Mouse (Mus musculus) neural tube, embryonic 12.5 days (tissue): ENCODE results near the gene Letmd1. TPM values are rescaled to one million over a fixed set of nuclear protein-coding genes. Genes with fewer than 3 reads are reported as not detected.

Source experiments
- ATAC-seq: fragments of 200-750 bp; cut with Nextera tagmentation; 2 replicates; pipeline ENCODE4 v1.8.0; 2017; ENCODE audit warnings: low read depth, mild to moderate bottlenecking, moderate TSS enrichment, moderate library complexity; ENCODE audit not compliant: low FRiP score
- H3K27ac ChIP-seq: fragments of 300-500 bp; sonication (generic); 2 replicates; pipeline ENCODE4 v1.5.1; 2016
- H3K27me3 ChIP-seq: fragments of 300-500 bp; sonication (generic); replicated peaks from 2 replicates; pipeline ENCODE4 v1.6.1; 2016; ENCODE audit warnings: mild to moderate bottlenecking
- H3K36me3 ChIP-seq: fragments of 300-500 bp; sonication (generic); 2 replicates; pipeline ENCODE4 v1.6.1; 2016; ENCODE audit warnings: mild to moderate bottlenecking
- H3K4me1 ChIP-seq: fragments of 300-500 bp; sonication (generic); 2 replicates; pipeline ENCODE4 v1.6.1; 2016
- H3K4me2 ChIP-seq: fragments of 300-500 bp; sonication (generic); replicated peaks from 2 replicates; pipeline ENCODE4 v1.6.1; 2016; ENCODE audit warnings: mild to moderate bottlenecking
- H3K4me3 ChIP-seq: fragments of 300-500 bp; sonication (generic); 2 replicates; pipeline ENCODE4 v1.5.1; 2016
- H3K9ac ChIP-seq: fragments of 300-500 bp; sonication (generic); 2 replicates; pipeline ENCODE4 v1.6.1; 2016; ENCODE audit warnings: mild to moderate bottlenecking
- H3K9me3 ChIP-seq: fragments of 300-500 bp; sonication (generic); 2 replicates; pipeline ENCODE4 v1.6.1; 2016; ENCODE audit warnings: mild to moderate bottlenecking
- WGBS: fragments of 180-500 bp; shearing (Covaris S2); methylation state at CpG from one replicate; pipeline ENCODE4 v1.1.7; 2016; 5-methylcytosine and 5-hydroxymethylcytosine counted together
- polyA plus RNA-seq: library from polyadenylated mRNA; unstranded; fragments of >200 nt; fragmentation: Nextera tagmentation; extraction: Ambion mirVana; gene quantifications from 2 replicates; pipeline ENCODE4 v1.2.1, GENCODE M21; 2016

Letmd1 gene
- polyA plus RNA-seq, 1 experiment from 2014 or later, result 50.6 TPM

- H3K36me3 ChIP-seq, result no peaks in the 10 kb centered on the region
- peaks cover 6% of the 10 kb centered on the region for H3K27me3 ChIP-seq
- H3K9ac ChIP-seq, result no peak overlapping the region
- H3K4me2 ChIP-seq, result no peak overlapping the region
- no peaks in the 10 kb centered on the region for H3K4me1 ChIP-seq
- ATAC-seq, result no peak
- no peak overlapping the region for H3K27ac ChIP-seq
- H3K9me3 ChIP-seq, result no peaks in the 10 kb centered on the region
- 84% methylated on average over 11 of the region's 11 CpGs for WGBS
- H3K4me3 ChIP-seq, result no peak overlapping the region
Observed at GRCm38 (mm10) chr15:100429959-100430565, 38.8 kb upstream of the Letmd1 start.

- ATAC-seq, result no peak
- H3K9ac ChIP-seq, result no peak overlapping the region
- no peak overlapping the region for H3K27ac ChIP-seq
- H3K4me3 ChIP-seq, result no peak overlapping the region
- H3K27me3 ChIP-seq, result no peaks in the 10 kb centered on the region
- no peaks in the 10 kb centered on the region for H3K4me1 ChIP-seq
- no peaks in the 10 kb centered on the region for H3K36me3 ChIP-seq
- no peak overlapping the region for H3K4me2 ChIP-seq
- WGBS, result 76% methylated on average over 4 of the region's 4 CpGs
- H3K9me3 ChIP-seq, result no peaks in the 10 kb centered on the region
Observed at GRCm38 (mm10) chr15:100433234-100433633, 35.6 kb upstream of the Letmd1 start.

- H3K4me3 ChIP-seq, result no peak overlapping the region
- H3K36me3 ChIP-seq, result no peaks in the 10 kb centered on the region
- H3K9me3 ChIP-seq, result no peaks in the 10 kb centered on the region
- H3K4me2 ChIP-seq, result no peak overlapping the region
- ATAC-seq, result no peak
- no peak overlapping the region for H3K27ac ChIP-seq
- 91% methylated on average over 4 of the region's 4 CpGs for WGBS
- H3K9ac ChIP-seq, result no peak overlapping the region
- no peaks in the 10 kb centered on the region for H3K27me3 ChIP-seq
- no peaks in the 10 kb centered on the region for H3K4me1 ChIP-seq
Observed at GRCm38 (mm10) chr15:100436112-100436511, 32.7 kb upstream of the Letmd1 start.

- no peak overlapping the region for H3K4me2 ChIP-seq
- no peaks in the 10 kb centered on the region for H3K9me3 ChIP-seq
- no peak overlapping the region for H3K27ac ChIP-seq
- no peaks in the 10 kb centered on the region for H3K27me3 ChIP-seq
- H3K9ac ChIP-seq, result no peak overlapping the region
- no peak overlapping the region for H3K4me3 ChIP-seq
- no peaks in the 10 kb centered on the region for H3K4me1 ChIP-seq
- H3K36me3 ChIP-seq, result no peaks in the 10 kb centered on the region
- no peak for ATAC-seq
- 70% methylated on average over 10 of the region's 10 CpGs for WGBS
Observed at GRCm38 (mm10) chr15:100436518-100436917, 32.3 kb upstream of the Letmd1 start.

- Histone ChIP-seq H3K4me3 (peak overlapping the region; percentile 47), H3K9me3 (no peaks in the 10 kb centered on the region), H3K27ac (no peak overlapping the region; the same call in 1 of the 2 replicates), H3K36me3 (no peaks in the 10 kb centered on the region), H3K4me2 (peak overlapping the region; percentile 64), H3K4me1 (peaks cover 3% of the 10 kb centered on the region; the same call in 1 of the 2 replicates), H3K9ac (peak overlapping the region; percentile 58), H3K27me3 (no peaks in the 10 kb centered on the region)
- peak; percentile 95 for ATAC-seq
- 9% methylated on average over 21 of the region's 31 CpGs for WGBS
Observed at GRCm38 (mm10) chr15:100443126-100443922, 25.5 kb upstream of the Letmd1 start.

GRCm38 (mm10) chr15:100446887-100447286 is 21.9 kb upstream of the Letmd1 start:
- ATAC-seq, result no peak
- no peaks in the 10 kb centered on the region for H3K27me3 ChIP-seq

GRCm38 (mm10) chr15:100448572-100448971 is 20.3 kb upstream of the Letmd1 start:
- no peak overlapping the region for H3K9ac ChIP-seq
- no peaks in the 10 kb centered on the region for H3K36me3 ChIP-seq
- no peak overlapping the region for H3K4me2 ChIP-seq
- H3K4me3 ChIP-seq, result no peak overlapping the region
- H3K27me3 ChIP-seq, result no peaks in the 10 kb centered on the region
- no peaks in the 10 kb centered on the region for H3K4me1 ChIP-seq
- 73% methylated on average over 4 of the region's 4 CpGs for WGBS
- no peaks in the 10 kb centered on the region for H3K9me3 ChIP-seq
- no peak overlapping the region for H3K27ac ChIP-seq
- ATAC-seq, result no peak

More at GRCm38 (mm10) chr15:100446887-100447286, 21.9 kb upstream of the Letmd1 start:
- Histone ChIP-seq H3K9ac (no peak overlapping the region), H3K36me3 (no peaks in the 10 kb centered on the region), H3K9me3 (no peaks in the 10 kb centered on the region), H3K27ac (no peak overlapping the region), H3K4me3 (no peak overlapping the region), H3K4me2 (no peak overlapping the region), H3K4me1 (peaks cover 3% of the 10 kb centered on the region; the same call in 1 of the 2 replicates)
- WGBS, result 83% methylated on average over 2 of the region's 2 CpGs

- Histone ChIP-seq H3K4me3 (no peak overlapping the region), H3K36me3 (no peaks in the 10 kb centered on the region), H3K9ac (no peak overlapping the region), H3K4me2 (no peak overlapping the region), H3K4me1 (no peaks in the 10 kb centered on the region), H3K27me3 (no peaks in the 10 kb centered on the region), H3K27ac (no peak overlapping the region), H3K9me3 (no peaks in the 10 kb centered on the region)
- ATAC-seq, result no peak
- WGBS, result 90% methylated on average over 3 of the region's 3 CpGs
Observed at GRCm38 (mm10) chr15:100449495-100449894, 19.3 kb upstream of the Letmd1 start.

GRCm38 (mm10) chr15:100451245-100451644 is 17.6 kb upstream of the Letmd1 start:
- Histone ChIP-seq H3K9ac (no peak overlapping the region), H3K27ac (no peak overlapping the region), H3K27me3 (no peaks in the 10 kb centered on the region), H3K36me3 (no peaks in the 10 kb centered on the region), H3K4me1 (no peaks in the 10 kb centered on the region), H3K4me2 (no peak overlapping the region), H3K9me3 (no peaks in the 10 kb centered on the region), H3K4me3 (no peak overlapping the region)
- WGBS, result 74% methylated on average over 16 of the region's 16 CpGs
- no peak for ATAC-seq

- no peaks in the 10 kb centered on the region for H3K36me3 ChIP-seq
- 83% methylated on average over 11 of the region's 11 CpGs for WGBS
- no peaks in the 10 kb centered on the region for H3K27me3 ChIP-seq
- H3K9ac ChIP-seq, result no peak overlapping the region
- no peaks in the 10 kb centered on the region for H3K9me3 ChIP-seq
- no peak overlapping the region for H3K4me3 ChIP-seq
- ATAC-seq, result no peak
- no peak overlapping the region for H3K4me2 ChIP-seq
- no peak overlapping the region for H3K27ac ChIP-seq
- no peaks in the 10 kb centered on the region for H3K4me1 ChIP-seq
Observed at GRCm38 (mm10) chr15:100452486-100452885, 16.3 kb upstream of the Letmd1 start.

GRCm38 (mm10) chr15:100456356-100456991 is 12.3 kb upstream of the Letmd1 start:
- no peak overlapping the region for H3K27ac ChIP-seq
- H3K9me3 ChIP-seq, result no peaks in the 10 kb centered on the region
- no peak overlapping the region for H3K9ac ChIP-seq
- H3K4me1 ChIP-seq, result no peaks in the 10 kb centered on the region
- H3K4me2 ChIP-seq, result no peak overlapping the region
- 76% methylated on average over 7 of the region's 7 CpGs for WGBS
- no peaks in the 10 kb centered on the region for H3K36me3 ChIP-seq
- H3K4me3 ChIP-seq, result no peak overlapping the region
- no peak for ATAC-seq
- no peaks in the 10 kb centered on the region for H3K27me3 ChIP-seq

GRCm38 (mm10) chr15:100457340-100457739 is 11.5 kb upstream of the Letmd1 start:
- H3K9ac ChIP-seq, result peak overlapping the region; percentile 18; the same call in 1 of the 2 replicates
- WGBS, result 8% methylated on average over 17 of the region's 17 CpGs

More at GRCm38 (mm10) chr15:100457340-100457739, 11.5 kb upstream of the Letmd1 start:
- no peak overlapping the region for H3K4me3 ChIP-seq
- no peaks in the 10 kb centered on the region for H3K4me1 ChIP-seq
- H3K4me2 ChIP-seq, result no peak overlapping the region
- no peaks in the 10 kb centered on the region for H3K9me3 ChIP-seq
- H3K27ac ChIP-seq, result no peak overlapping the region
- no peak for ATAC-seq
- no peaks in the 10 kb centered on the region for H3K27me3 ChIP-seq
- H3K36me3 ChIP-seq, result no peaks in the 10 kb centered on the region
